Mouse (Mus musculus): ENCODE data around the gene Gm17545. TPM values are rescaled to one million over a fixed set of nuclear protein-coding genes. Genes with fewer than 3 reads are reported as not detected.

The Gm17545 gene
- total RNA-seq, 2 experiments from 2014 or later: not detected

GRCm38 (mm10) chr9:22438826-22439225 lies 15.3 kb upstream of the Gm17545 start:
- DNase-seq (ENCODE audit: low spot score in 2 of 2): no peak

- no peak for DNase-seq (ENCODE audit: low spot score in 2 of 2)
Observed at GRCm38 (mm10) chr9:22443157-22443556, 10.9 kb upstream of the Gm17545 start.

GRCm38 (mm10) chr9:22445123-22445522 lies 9.0 kb upstream of the Gm17545 start:
- no peak for DNase-seq (ENCODE audit: low spot score in 2 of 2)

DNA sequence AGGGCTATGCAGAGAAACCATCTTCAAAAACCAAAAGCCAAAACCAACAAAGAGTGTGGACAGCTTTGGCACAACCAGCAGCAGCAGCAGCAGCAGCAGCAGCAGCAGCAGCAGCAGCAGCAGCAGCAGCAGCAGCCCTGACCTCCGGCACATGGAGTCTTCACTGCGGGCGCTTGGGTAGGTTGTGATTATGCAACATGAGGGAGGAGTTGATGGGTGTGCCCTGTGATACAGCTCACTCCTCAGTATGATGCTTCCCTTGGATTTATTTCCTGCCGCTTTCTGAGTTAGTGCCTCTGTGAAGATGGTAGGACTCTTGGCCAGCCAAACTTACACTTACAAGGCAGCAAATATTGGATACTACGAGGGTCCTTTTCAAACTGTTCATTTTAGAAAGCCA lies 6.9 kb upstream of the Gm17545 start:
- DNase-seq (ENCODE audit: low spot score in 2 of 2): no peak

DNA sequence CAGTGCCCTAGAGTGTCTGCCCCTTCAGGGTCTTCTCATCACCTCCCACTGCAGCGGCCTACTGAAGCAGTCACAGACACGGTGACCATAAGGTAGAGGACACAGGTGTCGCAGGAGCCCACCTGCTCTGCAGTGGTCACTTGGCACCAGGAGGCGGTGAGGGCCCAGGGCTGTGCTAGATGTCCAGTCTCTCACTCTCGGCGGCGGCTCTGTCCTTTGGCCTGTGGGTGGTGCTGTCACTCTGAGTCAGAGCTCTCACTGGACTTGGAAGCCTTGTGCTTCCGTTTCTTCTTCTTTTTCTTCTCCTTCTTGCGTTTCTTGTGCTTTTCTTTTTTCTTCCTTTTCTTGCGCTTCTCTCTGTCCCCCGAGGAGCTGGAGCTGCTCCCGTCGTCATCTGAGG lies 5.7 kb upstream of the Gm17545 start:
- no peak for DNase-seq (ENCODE audit: low spot score in 2 of 2)

DNA sequence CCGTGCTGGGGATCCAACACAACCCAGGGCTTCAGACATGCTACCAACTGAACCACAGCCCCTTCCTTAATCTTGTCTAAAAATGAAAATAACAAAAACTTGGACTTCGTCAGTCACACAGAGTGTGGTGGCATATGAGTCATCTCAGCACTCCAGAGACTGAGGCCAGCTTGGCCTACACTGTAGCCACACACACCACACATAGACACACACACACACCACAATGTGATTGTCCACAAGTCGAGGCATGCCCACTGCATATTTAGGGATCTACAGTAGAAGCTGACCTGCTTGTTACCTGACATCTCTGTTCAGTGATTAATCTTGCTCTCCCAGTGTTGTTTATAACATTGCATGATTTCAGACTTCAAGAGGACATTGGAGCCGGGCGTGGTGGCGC lies 4.9 kb upstream of the Gm17545 start:
- DNase-seq (ENCODE audit: low spot score in 2 of 2): no peak

DNA sequence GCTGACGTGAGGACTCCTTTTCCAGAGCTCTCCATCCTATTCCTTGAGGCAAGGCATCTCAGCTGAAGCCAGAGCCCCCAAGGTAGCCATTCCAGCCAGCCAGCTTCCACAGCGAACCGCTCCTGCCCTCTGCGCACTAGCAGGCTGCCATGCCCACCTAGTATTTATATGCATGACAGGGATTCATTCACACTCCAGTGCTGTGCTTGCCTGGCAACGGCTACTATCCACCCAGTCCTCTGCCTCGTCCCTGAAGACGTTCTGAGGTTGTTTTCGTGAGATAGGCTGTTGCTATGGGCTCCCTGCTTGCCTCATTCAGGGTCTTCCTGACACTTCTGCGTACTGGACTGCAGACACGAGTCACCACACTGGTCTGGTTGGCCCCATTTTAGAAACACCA lies 1.4 kb upstream of the Gm17545 start:
- no peak for DNase-seq (ENCODE audit: low spot score in 2 of 2)

- no peak for DNase-seq (ENCODE audit: low spot score in 2 of 2)
Observed at GRCm38 (mm10) chr9:22453501-22453924, 577 bp upstream of the Gm17545 start.

- DNase-seq (ENCODE audit: low spot score in 2 of 2): no peak
Observed at GRCm38 (mm10) chr9:22455041-22455440, 951 bp downstream of the Gm17545 start.

- DNase-seq (ENCODE audit: low spot score in 2 of 2): no peak
Observed at GRCm38 (mm10) chr9:22457142-22457835, 3.2 kb downstream of the Gm17545 start.

DNA sequence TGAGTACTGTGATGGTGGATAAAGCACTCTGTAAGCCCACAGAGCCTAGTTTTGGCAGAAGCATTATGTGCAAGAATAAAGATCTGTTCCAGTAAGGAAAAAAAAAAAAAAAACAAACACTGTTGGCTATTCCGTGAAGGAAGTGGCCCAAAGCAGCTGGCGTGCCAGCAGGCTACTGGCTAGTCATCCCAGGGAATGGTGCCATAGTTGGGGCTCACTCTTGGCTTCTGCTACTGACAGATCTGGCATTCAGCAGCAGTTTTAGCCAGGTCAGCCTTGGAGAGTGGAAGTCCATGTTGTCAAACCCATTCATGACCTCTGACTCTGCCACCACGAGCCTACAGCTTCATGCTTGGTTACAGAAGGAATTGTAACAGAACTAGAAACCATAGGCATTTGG lies 7.9 kb downstream of the Gm17545 start:
- peak; percentile 51 to 78 for DNase-seq (ENCODE audit: low spot score in 2 of 2)

DNA sequence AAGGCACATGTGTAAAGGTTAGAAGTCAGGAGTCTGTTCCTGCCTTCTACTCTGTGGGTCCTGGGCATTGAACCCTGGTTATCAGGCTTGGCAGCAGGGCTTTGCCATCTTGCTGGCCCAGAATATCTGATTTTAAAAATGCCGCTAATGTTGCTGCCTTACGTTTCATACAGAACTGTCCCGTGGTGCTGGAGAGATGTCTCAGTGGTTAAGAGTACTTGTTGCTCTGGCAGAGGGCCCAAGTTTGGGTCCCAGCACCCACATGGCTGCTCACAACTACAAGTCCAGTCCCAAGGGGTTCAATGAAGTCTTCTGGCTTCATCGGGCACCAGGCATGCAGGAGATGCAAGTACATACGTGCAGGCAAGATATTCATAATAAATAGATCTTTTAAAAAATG lies 12.1 kb downstream of the Gm17545 start:
- DNase-seq (ENCODE audit: low spot score in 2 of 2): no peak

- DNase-seq (ENCODE audit: low spot score in 2 of 2): peak in 1 of 2 experiments; percentile 34
Observed at GRCm38 (mm10) chr9:22467371-22468169, 13.5 kb downstream of the Gm17545 start.

GRCm38 (mm10) chr9:22468170-22468898 lies 14.2 kb downstream of the Gm17545 start:
- DNase-seq (ENCODE audit: low spot score in 2 of 2): peak; percentile 32 to 57

- DNase-seq (ENCODE audit: low spot score in 2 of 2): no peak
Observed at GRCm38 (mm10) chr9:22468899-22469259, 14.8 kb downstream of the Gm17545 start.

GRCm38 (mm10) chr9:22469643-22470042 lies 15.6 kb downstream of the Gm17545 start, which contains the start of gene Rp9:
Gene Rp9 (minus strand): TSS chr9:22469743.
- DNase-seq (ENCODE audit: low spot score in 2 of 2): no peak

DNA sequence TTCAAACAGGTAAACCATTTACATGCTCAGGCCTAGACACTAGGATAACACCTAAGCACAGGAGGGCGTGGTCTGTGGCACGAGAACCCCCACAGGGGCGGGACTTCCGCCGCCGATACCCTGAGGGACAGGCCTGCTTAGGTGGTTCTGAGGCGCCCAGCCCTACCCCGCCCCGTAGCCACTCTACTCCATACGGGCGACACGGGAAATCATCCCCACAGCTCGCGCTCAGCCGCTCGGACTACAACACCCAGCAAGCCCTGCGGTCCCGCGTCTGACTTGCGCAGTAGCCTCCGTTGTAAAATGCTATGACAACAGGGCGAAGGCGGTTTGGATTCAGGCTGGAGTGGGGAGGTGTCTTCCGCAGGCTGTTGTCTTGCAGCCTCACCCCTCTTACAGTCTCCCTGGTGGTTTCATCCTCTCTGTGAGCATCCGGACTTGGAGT lies 21.4 kb downstream of the Gm17545 start, which contains the start of gene Bbs9:
Gene Bbs9 (plus strand): TSS at position 292 of the 445 bp plus-strand sequence.
- DNase-seq (ENCODE audit: low spot score in 2 of 2): peak; percentile 93 to 96

- DNase-seq (ENCODE audit: low spot score in 2 of 2): peak in 1 of 2 experiments; percentile 9
Observed at GRCm38 (mm10) chr9:22476265-22476664, 22.2 kb downstream of the Gm17545 start.

GRCm38 (mm10) chr9:22478946-22479345 lies 24.9 kb downstream of the Gm17545 start:
- DNase-seq (ENCODE audit: low spot score in 2 of 2): no peak

GRCm38 (mm10) chr9:22483866-22484561 lies 29.9 kb downstream of the Gm17545 start:
- no peak for DNase-seq (ENCODE audit: low spot score in 2 of 2)

Measured in layer of hippocampus, postnatal 14 days (tissue).